8 mouse cellular contexts compared by ENCODE assay signal in genomic region chr2:160872890-160873382, GRCm38 (mm10). TPM values are rescaled to one million over a fixed set of nuclear protein-coding genes. Genes with fewer than 3 reads are reported as not detected.
DNase-seq lines count a peak whose midpoint lies in the region; ATAC-seq and TF ChIP-seq lines count a peak whose summit lies in the region.

Zhx3 (minus strand) TSS chr2:160872998.

- no peak within 1 kb of the TSS for H3K27ac ChIP-seq in ES-Bruce4 (ENCODE audit: insufficient read depth, low read length)
- H3K27ac ChIP-seq in forebrain, embryonic 11.5 days (ENCODE audit: low read depth, low read length): peak within 1 kb of the TSS; percentile 91
- H3K27ac ChIP-seq in heart, embryonic 15.5 days: peak within 1 kb of the TSS; percentile 99
- no peak within 1 kb of the TSS; the same call in 1 of the 2 replicates for H3K27ac ChIP-seq in liver, embryonic 14.5 days
- H3K27ac ChIP-seq in neural tube, embryonic 11.5 days (ENCODE audit: low read depth, low read length): peak within 1 kb of the TSS; percentile 83
- H3K27ac ChIP-seq in stomach, postnatal 0 days (replicated peaks): peak within 1 kb of the TSS; percentile 97

- peaks cover 4% of the 10 kb centered on the region; the same call in 1 of the 2 replicates for H3K9me3 ChIP-seq in ES-Bruce4 (replicated peaks; ENCODE audit: control insufficient read depth, insufficient read depth, low read length, poor library complexity, severe bottlenecking)
- H3K9me3 ChIP-seq in forebrain, embryonic 11.5 days (ENCODE audit: control insufficient read depth, low read length): peaks cover 2% of the 10 kb centered on the region; the same call in 1 of the 2 replicates
- no peaks in the 10 kb centered on the region for H3K9me3 ChIP-seq in heart, embryonic 15.5 days (replicated peaks)
- H3K9me3 ChIP-seq in liver, embryonic 14.5 days (ENCODE audit: control insufficient read depth, low read length): peaks cover 3% of the 10 kb centered on the region
- H3K9me3 ChIP-seq in neural tube, embryonic 11.5 days (ENCODE audit: control insufficient read depth, low read length): no peaks in the 10 kb centered on the region
- H3K9me3 ChIP-seq in stomach, postnatal 0 days (ENCODE audit: control insufficient read depth, low read length): no peaks in the 10 kb centered on the region

- peaks cover 4% of the 10 kb centered on the region; the same call in 1 of the 2 replicates for H3K27me3 ChIP-seq in ES-Bruce4 (ENCODE audit: control insufficient read depth, insufficient read depth, low read length, poor library complexity, severe bottlenecking)
- no peaks in the 10 kb centered on the region for H3K27me3 ChIP-seq in forebrain, embryonic 11.5 days (ENCODE audit: control insufficient read depth, insufficient read depth, low read length)
- H3K27me3 ChIP-seq in heart, embryonic 15.5 days: no peaks in the 10 kb centered on the region
- no peaks in the 10 kb centered on the region for H3K27me3 ChIP-seq in liver, embryonic 14.5 days (ENCODE audit: control insufficient read depth, insufficient read depth, low read length)
- H3K27me3 ChIP-seq in neural tube, embryonic 11.5 days (ENCODE audit: control insufficient read depth, insufficient read depth, low read length): no peaks in the 10 kb centered on the region
- H3K27me3 ChIP-seq in stomach, postnatal 0 days (ENCODE audit: control insufficient read depth, insufficient read depth, low read length): no peaks in the 10 kb centered on the region

- peak; percentile 21 for TF ChIP-seq POLR2A in ES-Bruce4 (IDR thresholded peaks at IDR 0.05; ENCODE audit: insufficient read depth, low read length)

- no peak for TF ChIP-seq EP300 in ES-Bruce4 (IDR thresholded peaks at IDR 0.05; ENCODE audit: insufficient read depth, low read depth, low read length)
- TF ChIP-seq EP300 in liver, embryonic 14.5 days (IDR thresholded peaks at IDR 0.05; ENCODE audit: low read depth): no peak
- TF ChIP-seq EP300 in stomach, postnatal 0 days (optimal IDR thresholded peaks at IDR 0.05): no peak

- DNase-seq in c-Kit-positive CD71-positive TER-119-negative erythroid progenitor cells, embryonic 14.5 days (ENCODE audit: low read depth): peak; percentile 72
- DNase-seq in forebrain, embryonic 11.5 days (ENCODE audit: low spot score): peak; percentile 99
- DNase-seq in kidney, postnatal 14 days: peak; percentile 97
- DNase-seq in liver, embryonic 14.5 days (ENCODE audit: low read depth in 3 of 3, low spot score in 3 of 3): peak; percentile 66 to 69 (median 69)
- DNase-seq in neural tube, embryonic 11.5 days (ENCODE audit: low spot score): peak; percentile 99
- DNase-seq in stomach, postnatal 0 days (ENCODE audit: low spot score): peak; percentile 92

- H3K4me2 ChIP-seq in forebrain, embryonic 11.5 days (ENCODE audit: low read depth, low read length, severe bottlenecking): peak within 1 kb of the TSS; percentile 78
- peak within 1 kb of the TSS; percentile 87 for H3K4me2 ChIP-seq in heart, embryonic 15.5 days
- peak within 1 kb of the TSS; percentile 64 for H3K4me2 ChIP-seq in liver, embryonic 14.5 days (ENCODE audit: low read depth)
- peak within 1 kb of the TSS; percentile 80 for H3K4me2 ChIP-seq in neural tube, embryonic 11.5 days (ENCODE audit: low read depth)
- peak within 1 kb of the TSS; percentile 81 for H3K4me2 ChIP-seq in stomach, postnatal 0 days (replicated peaks; ENCODE audit: low read depth)

- H3K9ac ChIP-seq in ES-Bruce4 (ENCODE audit: low read depth, poor library complexity, severe bottlenecking): peak within 1 kb of the TSS; percentile 9
- peak within 1 kb of the TSS; percentile 87 for H3K9ac ChIP-seq in forebrain, embryonic 11.5 days (ENCODE audit: low read length)
- peak within 1 kb of the TSS; percentile 100 for H3K9ac ChIP-seq in heart, embryonic 15.5 days
- peak within 1 kb of the TSS; percentile 62 for H3K9ac ChIP-seq in liver, embryonic 14.5 days (replicated peaks)
- H3K9ac ChIP-seq in neural tube, embryonic 11.5 days (ENCODE audit: low read length): peak within 1 kb of the TSS; percentile 68
- H3K9ac ChIP-seq in stomach, postnatal 0 days (ENCODE audit: low read length): peak within 1 kb of the TSS; percentile 96

- peak within 1 kb of the TSS; percentile 65 for H3K4me3 ChIP-seq in ES-Bruce4 (ENCODE audit: low read depth, low read length)
- H3K4me3 ChIP-seq in forebrain, embryonic 11.5 days (ENCODE audit: low read depth, low read length): peak within 1 kb of the TSS; percentile 80
- peak within 1 kb of the TSS; percentile 99 for H3K4me3 ChIP-seq in heart, embryonic 15.5 days
- H3K4me3 ChIP-seq in liver, embryonic 14.5 days (ENCODE audit: insufficient read depth in 1 of 2, low read depth in 2 of 2, low read length in 2 of 2): peak within 1 kb of the TSS; percentile 59 to 63
- H3K4me3 ChIP-seq in neural tube, embryonic 11.5 days (ENCODE audit: low read depth, low read length): peak within 1 kb of the TSS; percentile 54
- peak within 1 kb of the TSS; percentile 92 for H3K4me3 ChIP-seq in stomach, postnatal 0 days (ENCODE audit: low read depth, low read length)

- H3K4me1 ChIP-seq in ES-Bruce4 (ENCODE audit: control insufficient read depth, insufficient read depth, low read length): no peaks in the 10 kb centered on the region
- peaks cover 5% of the 10 kb centered on the region; the same call in 1 of the 2 replicates for H3K4me1 ChIP-seq in forebrain, embryonic 11.5 days (replicated peaks; ENCODE audit: control insufficient read depth, insufficient read depth, low read length)
- peaks cover 10% of the 10 kb centered on the region for H3K4me1 ChIP-seq in heart, embryonic 15.5 days (replicated peaks)
- H3K4me1 ChIP-seq in liver, embryonic 14.5 days (replicated peaks; ENCODE audit: control insufficient read depth in 2 of 2, insufficient read depth in 2 of 2, low read length in 1 of 2): peaks cover 0 to 10% of the 10 kb centered on the region in 2 experiments; a peak in 2 of 4 replicates
- peaks cover 3% of the 10 kb centered on the region; the same call in 1 of the 2 replicates for H3K4me1 ChIP-seq in neural tube, embryonic 11.5 days (ENCODE audit: control insufficient read depth, insufficient read depth, low read length)
- H3K4me1 ChIP-seq in stomach, postnatal 0 days (replicated peaks; ENCODE audit: control insufficient read depth, insufficient read depth): no peaks in the 10 kb centered on the region

- H3K36me3 ChIP-seq in ES-Bruce4 (ENCODE audit: control insufficient read depth, insufficient read depth, low read length, poor library complexity, severe bottlenecking): no peaks in the 10 kb centered on the region
- H3K36me3 ChIP-seq in forebrain, embryonic 11.5 days (ENCODE audit: control insufficient read depth, insufficient read depth, low read length): no peaks in the 10 kb centered on the region
- no peaks in the 10 kb centered on the region for H3K36me3 ChIP-seq in heart, embryonic 15.5 days
- no peaks in the 10 kb centered on the region for H3K36me3 ChIP-seq in liver, embryonic 14.5 days (replicated peaks; ENCODE audit: control insufficient read depth, insufficient read depth, low read depth)
- no peaks in the 10 kb centered on the region for H3K36me3 ChIP-seq in neural tube, embryonic 11.5 days (ENCODE audit: control insufficient read depth, insufficient read depth, low read length)
- no peaks in the 10 kb centered on the region for H3K36me3 ChIP-seq in stomach, postnatal 0 days (ENCODE audit: control insufficient read depth, insufficient read depth, low read length)

- no peak for TF ChIP-seq CTCF in ES-Bruce4 (IDR thresholded peaks at IDR 0.05; ENCODE audit: low read depth, low read length)
- no peak for TF ChIP-seq CTCF in liver, embryonic 14.5 days (IDR thresholded peaks at IDR 0.05; ENCODE audit: low read depth)
- TF ChIP-seq CTCF in stomach, postnatal 0 days (IDR thresholded peaks at IDR 0.05; ENCODE audit: low read depth): no peak; the same call in 1 of the 2 replicates

- WGBS in forebrain, embryonic 11.5 days: 1% methylated on average over 47 of the region's 48 CpGs
- WGBS in heart, embryonic 15.5 days: under 1% methylated on average over 48 of the region's 48 CpGs
- WGBS in liver, embryonic 14.5 days (ENCODE audit: insufficient replicate concordance): 1% methylated on average over 42 of the region's 48 CpGs
- 1% methylated on average over 46 of the region's 48 CpGs for WGBS in neural tube, embryonic 11.5 days
- WGBS in stomach, postnatal 0 days: under 1% methylated on average over 34 of the region's 48 CpGs

- peak; percentile 98 for ATAC-seq in forebrain, embryonic 11.5 days (replicated peaks; ENCODE audit: low FRiP score)
- peak; percentile 96 for ATAC-seq in heart, embryonic 15.5 days (replicated peaks; ENCODE audit: insufficient number of reproducible peaks, insufficient read depth, low FRiP score, low read depth)
- ATAC-seq in liver, embryonic 14.5 days (ENCODE audit: insufficient read depth): peak; percentile 94
- peak; percentile 98 for ATAC-seq in neural tube, embryonic 11.5 days (ENCODE audit: insufficient read depth, low FRiP score, low TSS enrichment)
- ATAC-seq in stomach, postnatal 0 days (ENCODE audit: low FRiP score, low TSS enrichment): peak; percentile 96

RNA-seq across cellular contexts. Expression of gene Zhx3, which starts in this region (rescaled TPM):
- 0.82 and 1.1 TPM in 2 replicates for polyA plus RNA-seq in ES-Bruce4 (2011; ENCODE audit: insufficient read depth, insufficient read length, low read depth, missing spikeins)
- polyA plus RNA-seq in forebrain, embryonic 11.5 days (2014; fragmentation: Nextera tagmentation; extraction: Ambion mirVana): 10.0 TPM in 2 replicates
- polyA plus RNA-seq in heart, embryonic 15.5 days (2015; fragmentation: Nextera tagmentation; extraction: Ambion mirVana): 5.9 and 7.9 TPM in 2 replicates
- 0.49 and 0.73 TPM in 2 replicates for polyA plus RNA-seq in liver, embryonic 14.5 days (2012; rRNA removed)
- 1.4 and 1.6 TPM in 2 replicates for polyA plus RNA-seq in liver, embryonic 14.5 days (2014; fragmentation: Nextera tagmentation; extraction: Ambion mirVana)
- polyA plus RNA-seq in neural tube, embryonic 11.5 days (2014; fragmentation: Nextera tagmentation; extraction: Ambion mirVana): 10.3 and 10.7 TPM in 2 replicates
- 4.0 and 4.5 TPM in 2 replicates for polyA plus RNA-seq in stomach, postnatal 0 days (2015; fragmentation: Nextera tagmentation; extraction: Ambion mirVana)

Comparison
In these comparisons a context has a peak if more than half of its experiments do, and no peak if none do; other contexts are left out.
1. H3K27ac ChIP-seq: peak in forebrain, embryonic 11.5 days (single experiment), heart, embryonic 15.5 days (single experiment), neural tube, embryonic 11.5 days (single experiment) and stomach, postnatal 0 days (single experiment); none in ES-Bruce4 (single experiment) and liver, embryonic 14.5 days (single experiment).
2. H3K9ac ChIP-seq: peak in every context shown above with its lines; median percentile 100 in heart, embryonic 15.5 days; 96 in stomach, postnatal 0 days; 87 in forebrain, embryonic 11.5 days; 68 in neural tube, embryonic 11.5 days; 62 in liver, embryonic 14.5 days; 9 in ES-Bruce4.
3. Peak in every context shown above with its lines, with median percentiles within 50 percentile points of each other: H3K4me3 ChIP-seq, DNase-seq, ATAC-seq and H3K4me2 ChIP-seq.